Mouse (Mus musculus) ovary, adult 2 months (tissue): ENCODE results near the gene Cyp2c70. TPM values are rescaled to one million over a fixed set of nuclear protein-coding genes. Genes with fewer than 3 reads are reported as not detected.

ENCODE experiments used
- polyA plus RNA-seq: library from polyadenylated mRNA; depleted of rRNA; stranded (reverse); fragments of >200 nt; gene quantifications from 2 replicates; pipeline ENCODE4 v1.2.3, GENCODE M21; 2012; rRNA removed

The Cyp2c70 gene
- 0.07 TPM in 1 of 2 replicates, not detected in the other for polyA plus RNA-seq

GRCm38 (mm10) chr19:40187160-40187559, at the start of gene Cyp2c70:
Gene Cyp2c70, minus strand, starts transcription at chr19:40187333.

Other genes starting within 250 kb of the Cyp2c70 start
- gene Cyp2c37, start 194.9 kb downstream of the Cyp2c70 start, polyA plus RNA-seq, result 0.23 TPM in 1 of 2 replicates, not detected in the other
- 0.07 TPM in 1 of 2 replicates, not detected in the other for gene Cyp2c54, start 113.5 kb downstream of the Cyp2c70 start, polyA plus RNA-seq
- 0.28 TPM in 1 of 2 replicates, not detected in the other for gene Cyp2c50, start 97.6 kb downstream of the Cyp2c70 start, polyA plus RNA-seq
- gene Pdlim1, start 84.5 kb upstream of the Cyp2c70 start, polyA plus RNA-seq, result 99.2 and 155 TPM in 2 replicates